Mouse (Mus musculus) regulatory T cell (primary cell): ENCODE data around the gene Ubl4b.

ENCODE experiments used
- in situ Hi-C: fragments of 300-600 bp; cut with MboI, MseI; formaldehyde crosslinking; loops from one replicate; pipeline ENCODE4 v1.15.1; 2025; ENCODE audit warnings: high pct_unique_total_duplicates

The Ubl4b gene

DNA sequence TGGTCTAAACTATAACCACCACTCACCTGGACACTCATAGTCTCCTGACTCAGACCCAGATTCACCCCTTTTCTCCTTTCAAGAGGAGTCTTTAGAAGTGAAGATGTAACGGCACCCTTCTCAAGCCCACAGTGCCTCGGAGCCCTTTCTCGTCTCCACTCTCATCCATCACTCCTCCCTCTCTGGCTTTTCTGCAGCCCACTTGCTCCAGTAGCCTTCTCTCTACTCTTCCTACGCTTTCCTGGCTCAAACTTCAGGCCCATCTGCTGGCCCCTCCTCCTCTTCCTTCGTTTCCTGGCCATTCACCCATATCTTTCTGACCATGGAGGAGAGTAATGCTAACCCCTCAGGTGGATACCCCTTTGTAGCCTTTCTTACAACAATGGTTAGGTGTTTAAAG lies 33.9 kb downstream of the Ubl4b start:
- in situ Hi-C loops = no loop called here

DNA sequence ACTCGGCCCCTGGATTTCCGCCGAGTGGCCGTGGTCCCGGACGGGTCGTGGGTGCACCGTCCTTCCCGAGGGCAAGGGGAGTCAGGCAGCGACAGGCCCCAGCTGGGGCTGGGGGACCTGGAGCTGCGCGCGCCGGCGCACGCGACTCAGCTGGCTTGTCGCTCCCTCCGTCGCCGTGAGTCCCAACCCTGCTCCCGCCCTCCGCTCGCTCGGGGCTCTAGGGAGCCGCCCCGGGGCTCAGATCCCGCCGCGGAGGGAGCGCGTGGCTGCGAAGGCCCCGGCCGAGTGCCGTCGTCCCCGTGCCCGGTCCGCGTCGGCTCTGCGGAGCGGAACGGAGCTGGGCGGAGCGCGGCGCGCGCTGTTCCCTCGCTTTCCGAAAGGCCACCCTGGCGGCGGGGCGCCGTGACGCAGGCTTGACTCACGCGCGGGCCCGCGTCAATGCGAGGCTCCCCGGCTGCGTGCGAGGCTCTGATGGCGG lies 37.2 kb downstream of the Ubl4b start, which contains the start of gene Slc6a17:
Slc6a17 (minus strand) TSS at position 388 of the 478 bp plus-strand sequence.
- in situ Hi-C loops = no loop called here

DNA sequence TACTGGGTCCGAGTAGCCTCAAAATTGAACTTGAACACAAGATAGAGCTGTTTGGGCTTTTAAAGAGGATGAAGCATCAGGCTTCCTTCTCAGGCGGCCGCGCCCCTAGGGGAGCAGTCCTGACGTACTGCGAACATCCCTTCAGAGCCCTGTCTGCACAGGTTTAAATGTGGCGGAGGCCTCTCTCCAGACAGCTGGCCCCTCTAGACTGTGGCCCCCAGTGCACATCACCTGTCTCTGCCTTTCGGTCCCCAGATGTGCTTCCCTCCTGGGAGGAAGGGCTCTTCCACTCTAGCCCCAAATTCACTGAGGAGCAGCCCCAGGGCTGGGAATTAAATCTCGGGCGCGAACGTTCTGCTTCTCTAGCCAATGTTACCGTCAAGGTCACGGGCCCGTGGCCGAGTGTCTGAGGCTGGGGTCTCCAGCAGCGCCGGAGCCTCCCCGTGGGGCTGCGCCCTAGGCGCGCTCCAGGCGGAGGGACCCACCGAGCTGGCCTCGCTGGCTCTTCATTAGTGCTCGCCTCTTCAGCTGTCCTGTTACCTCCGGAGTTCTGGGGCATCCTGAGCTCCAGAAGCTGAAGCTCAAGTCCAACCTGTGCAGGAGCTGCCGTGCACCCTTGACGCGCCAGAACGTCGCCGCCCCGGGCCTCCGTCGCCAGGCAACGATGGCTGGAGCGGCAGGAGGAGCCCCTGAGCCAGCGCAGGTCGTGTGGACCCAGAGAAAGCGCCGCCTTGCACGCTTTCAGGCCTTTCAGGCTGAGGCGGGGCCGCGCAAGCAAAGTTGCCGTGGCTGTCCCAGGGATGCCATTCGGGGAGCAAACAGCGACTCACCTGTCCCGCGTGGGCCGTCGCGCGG lies 37.9 kb downstream of the Ubl4b start:
- in situ Hi-C loops = no loop called here

DNA sequence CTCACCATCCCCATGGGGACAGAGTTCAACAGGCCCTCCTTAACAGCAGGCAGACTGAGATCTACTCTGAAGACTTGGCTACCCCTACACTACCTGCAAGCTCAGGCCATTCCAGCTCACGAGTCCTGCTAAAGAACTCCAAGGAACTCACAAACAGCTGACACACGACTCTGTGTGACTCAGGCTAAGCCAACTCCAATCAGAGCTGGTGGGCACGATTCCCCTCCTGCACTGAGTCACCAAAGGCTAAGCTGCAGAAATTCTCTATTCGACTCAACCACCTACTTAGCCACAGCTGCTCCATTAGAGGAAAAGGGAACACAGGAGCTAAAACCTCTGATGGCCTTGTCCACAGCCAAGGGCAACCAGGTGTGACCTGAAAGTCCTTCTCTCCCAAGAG lies 38.9 kb downstream of the Ubl4b start:
- in situ Hi-C loops = no loop called here

DNA sequence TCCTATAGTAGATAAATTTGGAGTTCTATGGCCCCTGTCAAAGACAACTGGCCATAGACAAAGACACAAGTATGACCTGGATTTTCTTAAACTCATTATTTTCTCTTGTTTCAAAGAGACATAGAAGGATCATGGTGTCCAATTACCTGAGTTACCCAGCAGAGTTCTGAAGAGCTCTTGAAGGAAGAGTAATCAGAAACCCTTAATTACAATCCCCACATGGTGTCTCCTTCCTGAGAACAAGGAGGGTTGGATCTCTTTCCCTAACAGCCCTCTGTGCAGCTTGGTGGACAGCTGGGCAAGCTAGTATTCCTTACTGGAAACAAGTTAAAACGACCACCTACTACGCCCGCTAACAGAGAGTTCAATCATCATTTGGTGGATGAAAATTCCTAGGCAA lies 43.5 kb downstream of the Ubl4b start:
- in situ Hi-C loops = no loop called here

DNA sequence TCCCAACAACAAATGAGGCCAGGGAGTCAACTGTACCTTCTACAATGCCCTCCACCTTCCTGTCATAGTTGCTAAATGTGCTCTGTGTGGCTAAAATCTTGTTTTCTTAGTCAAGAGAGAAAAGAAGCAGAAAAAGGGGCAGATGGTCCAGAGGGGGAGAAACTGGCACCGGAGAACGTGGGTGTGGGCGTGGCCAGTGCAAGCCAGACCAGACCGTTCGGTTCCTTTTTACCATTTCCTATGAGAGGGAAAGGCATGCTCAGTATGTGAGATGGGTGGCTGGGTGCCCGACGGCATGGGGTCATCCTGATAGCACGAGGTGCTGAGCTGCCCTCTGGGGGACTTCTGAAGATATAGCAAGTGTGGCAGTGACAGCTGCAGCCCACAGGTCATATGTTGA lies 46.2 kb downstream of the Ubl4b start:
- in situ Hi-C loops = no loop called here

DNA sequence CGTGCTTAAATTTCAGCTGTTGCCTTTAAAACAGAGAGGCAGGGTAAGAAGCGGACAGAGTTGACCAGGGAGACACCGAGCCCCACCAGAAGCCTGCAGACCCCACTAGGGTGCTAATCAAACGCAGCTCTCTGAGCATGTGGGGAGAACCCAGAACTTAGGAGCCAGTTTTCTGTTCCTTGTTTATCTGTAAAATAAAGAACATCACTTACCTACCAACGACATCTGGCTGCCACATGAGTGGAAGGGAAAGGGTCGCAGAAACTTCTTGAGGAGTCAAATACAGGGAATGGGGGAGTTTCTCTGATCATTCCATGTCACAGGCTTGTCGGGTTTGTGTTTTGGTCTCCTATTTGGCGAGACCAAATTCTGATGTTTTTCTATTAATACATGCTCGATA lies 46.9 kb downstream of the Ubl4b start:
- in situ Hi-C loops = no loop called here

DNA sequence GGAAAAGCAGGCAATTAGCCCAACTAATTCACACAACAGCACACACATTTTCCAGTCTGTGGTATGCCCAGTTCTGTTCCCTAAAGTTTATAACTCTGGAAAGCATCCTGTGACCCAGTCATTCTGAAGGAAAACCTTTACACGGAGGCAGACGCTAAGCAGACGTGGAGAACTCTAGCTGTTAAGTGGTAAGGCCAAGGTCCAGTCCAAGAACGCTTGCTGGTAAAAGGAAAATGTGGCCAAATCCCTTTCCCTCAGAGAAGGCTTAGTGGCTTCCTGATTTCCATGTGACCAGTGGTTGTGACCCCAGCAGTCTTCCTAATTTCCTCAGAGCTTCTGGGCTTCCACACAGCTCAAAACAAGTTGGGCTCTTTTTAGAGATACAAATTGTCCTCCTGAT lies 48.3 kb downstream of the Ubl4b start:
- in situ Hi-C loops = no loop called here

DNA sequence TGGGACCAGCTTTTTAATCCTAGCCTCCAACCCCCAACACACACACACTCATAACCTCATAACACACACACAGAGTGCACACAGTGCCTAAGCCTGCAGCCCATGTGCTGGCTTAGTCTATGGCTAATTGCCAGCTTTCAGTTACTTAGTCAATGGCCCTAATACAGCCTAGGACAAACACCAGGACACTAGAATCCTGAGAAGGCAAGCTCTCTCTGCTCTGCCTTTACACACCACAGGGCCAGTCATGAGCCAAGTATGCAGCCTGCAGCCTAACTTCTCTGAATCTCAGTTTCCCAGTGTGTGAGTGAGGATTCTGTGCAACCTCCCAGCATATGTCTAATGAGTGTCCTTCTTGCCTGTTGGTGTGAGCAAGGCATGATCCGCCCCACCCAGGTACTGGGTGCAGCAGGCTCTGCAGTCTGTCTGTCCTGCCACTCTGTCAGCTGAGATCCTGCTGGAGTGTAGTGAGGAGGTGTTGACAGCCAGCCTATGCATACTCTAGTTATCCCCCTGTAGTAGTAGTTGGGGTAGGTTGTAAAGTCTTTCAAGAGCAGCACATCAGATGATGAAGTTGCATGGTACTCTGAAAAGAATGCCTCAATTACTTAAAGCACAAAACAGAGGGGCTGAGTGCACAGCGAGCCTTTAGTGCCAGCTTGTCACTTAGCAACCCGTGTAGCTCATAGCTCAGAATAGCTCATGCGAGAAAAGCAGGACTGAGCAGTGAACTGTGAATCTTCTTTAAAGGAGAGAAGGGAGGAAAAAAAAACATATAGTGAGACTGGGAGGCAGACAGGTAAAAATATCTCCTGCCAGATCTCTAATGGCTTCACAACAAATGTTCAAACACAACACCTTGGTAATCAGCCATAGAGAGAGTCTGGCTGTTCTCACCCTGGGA lies 49.2 kb downstream of the Ubl4b start:
- in situ Hi-C loops = no loop called here

DNA sequence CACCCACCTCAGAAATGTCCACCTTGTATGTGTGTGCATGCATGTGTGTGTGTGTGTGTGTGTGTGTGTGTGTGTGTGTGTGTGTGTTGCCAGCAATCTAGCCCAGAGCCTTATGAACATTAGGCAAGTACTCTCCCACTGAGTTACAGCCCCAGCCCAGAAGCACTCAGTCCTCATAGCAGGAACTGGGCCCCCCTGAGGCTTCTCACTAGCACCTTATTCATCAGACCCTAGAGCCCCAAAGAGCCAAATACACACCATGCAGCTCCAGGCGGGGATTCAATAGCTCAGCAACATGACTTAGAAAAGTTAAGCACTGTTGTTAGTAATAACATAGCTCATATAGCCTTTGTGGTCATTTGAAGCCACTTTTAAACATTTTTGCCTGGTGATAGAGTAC lies 50.3 kb downstream of the Ubl4b start:
- in situ Hi-C loops = no loop called here

DNA sequence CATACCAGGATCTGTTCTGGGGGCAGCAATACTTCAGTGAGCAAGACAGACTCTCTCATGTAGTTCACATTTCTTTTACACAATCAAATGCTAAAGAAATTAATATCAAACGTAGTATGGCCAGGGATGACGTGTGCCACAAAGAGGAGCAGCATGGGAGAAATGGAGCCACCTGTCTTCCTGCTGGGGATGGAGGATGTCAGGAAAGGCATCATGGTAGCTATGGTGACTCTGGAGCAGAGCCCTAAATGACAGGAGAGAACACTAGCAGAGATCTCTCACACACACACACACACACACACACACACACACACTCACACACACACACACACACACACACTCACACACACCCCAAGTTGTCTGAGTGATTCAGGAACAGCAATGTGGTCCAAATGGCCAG lies 51.2 kb downstream of the Ubl4b start:
- in situ Hi-C loops = no loop called here
